Mouse (Mus musculus) lung, adult 10 weeks (tissue): ENCODE results near the gene Il1r1. TPM values are rescaled to one million over a fixed set of nuclear protein-coding genes. Genes with fewer than 3 reads are reported as not detected.

Source experiments
- polyA plus RNA-seq: library from polyadenylated mRNA; stranded (reverse); fragments of 350-450 nt; fragmentation: Illumina TruSeq; extraction: RNeasy Lipid Tissue Mini Kit (QIAGEN cat#74804); gene quantifications from one replicate; pipeline ENCODE4 v1.2.3, GENCODE M21; 2014; ENCODE audit warnings: low read depth, low replicate concordance; ENCODE audit not compliant: insufficient read depth

The Il1r1 gene
- 10.0 TPM for polyA plus RNA-seq

DNA sequence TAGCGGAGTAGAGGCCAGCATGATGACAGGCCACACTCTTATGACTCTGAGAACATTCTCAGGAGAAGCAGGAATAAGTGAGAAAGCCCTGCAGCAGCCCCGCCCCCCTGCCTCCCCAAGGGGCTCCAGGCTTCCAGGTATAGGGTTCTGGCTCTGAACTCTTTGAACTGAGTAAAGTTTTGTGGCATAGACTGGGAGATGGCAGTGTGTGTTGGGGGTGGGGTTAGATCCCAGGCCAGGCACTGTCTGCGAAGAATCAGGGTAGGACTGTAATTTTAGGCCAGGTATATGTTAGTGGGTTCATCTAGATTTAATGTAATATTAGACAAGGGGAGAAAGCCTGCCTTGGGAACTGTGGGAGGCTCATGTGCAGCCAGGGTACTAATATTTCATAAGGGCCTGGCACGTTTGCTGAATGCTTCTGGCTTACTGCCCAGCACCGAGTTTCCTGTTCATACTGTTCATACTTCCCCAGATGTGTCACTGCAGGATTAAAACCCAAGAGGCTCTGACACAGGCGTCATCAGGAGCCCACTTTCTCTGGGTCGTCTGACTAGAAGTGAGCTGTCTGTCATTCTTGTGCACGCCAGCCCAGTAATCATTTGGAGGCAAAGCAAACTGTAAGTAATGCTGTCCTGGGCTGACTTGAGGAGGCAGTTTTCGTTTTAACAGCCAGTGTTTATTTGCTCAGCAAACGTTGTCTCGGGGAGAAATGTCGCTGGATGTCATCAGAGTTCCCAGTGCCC is at the start of gene Il1r1:
Il1r1 (plus strand) TSS at position 542 of the 746 bp plus-strand sequence.

DNA sequence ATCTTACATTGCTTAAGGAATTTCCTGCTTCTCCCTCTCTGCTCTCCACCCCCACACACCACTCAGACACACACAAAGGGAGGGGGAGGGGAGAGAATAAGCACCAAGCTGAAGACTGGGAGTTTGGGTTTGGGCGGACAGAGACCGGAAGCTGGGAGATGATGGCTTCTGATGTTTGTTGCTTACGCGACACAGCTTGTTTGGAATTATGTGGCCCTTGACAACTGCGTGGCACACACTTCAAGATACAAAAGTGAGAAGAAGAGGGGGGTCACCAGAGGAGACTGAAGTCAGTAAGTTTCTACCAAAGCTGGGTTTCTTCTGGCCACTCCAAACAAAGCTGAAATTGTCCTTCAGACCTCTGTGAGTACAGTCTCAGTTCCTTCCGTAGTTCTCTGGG is 99.6 kb downstream of the Il1r1 start, which contains the start of gene Il1rl2:
Il1rl2 (plus strand) TSS at position 154 of the 400 bp plus-strand sequence.

Other genes starting within 250 kb of the Il1r1 start
- 2.3 TPM for gene Il1r2, start 151.0 kb upstream of the Il1r1 start, polyA plus RNA-seq
- 4.2 TPM for gene Il1rl2, start 99.5 kb downstream of the Il1r1 start, polyA plus RNA-seq
- gene Il1rl1, start 204.5 kb downstream of the Il1r1 start, polyA plus RNA-seq: 1.4 TPM
- 50.0 TPM for gene Il18r1, start 240.5 kb downstream of the Il1r1 start, polyA plus RNA-seq